Mouse (Mus musculus) embryo, embryonic 11.5 days (tissue): ENCODE measurements at regions not wholly inside any gene's neighbourhood (a gene's known extent, or its start where the extent isn't known, plus 50 kb on each side); places are given as distances from the start of the nearest gene placed in this dataset.

Experiments
- DNase-seq: peaks from one replicate; pipeline ENCODE4 v3.0.0-alpha.2; 2012; ENCODE audit warnings: low read depth, low spot score

DNA sequence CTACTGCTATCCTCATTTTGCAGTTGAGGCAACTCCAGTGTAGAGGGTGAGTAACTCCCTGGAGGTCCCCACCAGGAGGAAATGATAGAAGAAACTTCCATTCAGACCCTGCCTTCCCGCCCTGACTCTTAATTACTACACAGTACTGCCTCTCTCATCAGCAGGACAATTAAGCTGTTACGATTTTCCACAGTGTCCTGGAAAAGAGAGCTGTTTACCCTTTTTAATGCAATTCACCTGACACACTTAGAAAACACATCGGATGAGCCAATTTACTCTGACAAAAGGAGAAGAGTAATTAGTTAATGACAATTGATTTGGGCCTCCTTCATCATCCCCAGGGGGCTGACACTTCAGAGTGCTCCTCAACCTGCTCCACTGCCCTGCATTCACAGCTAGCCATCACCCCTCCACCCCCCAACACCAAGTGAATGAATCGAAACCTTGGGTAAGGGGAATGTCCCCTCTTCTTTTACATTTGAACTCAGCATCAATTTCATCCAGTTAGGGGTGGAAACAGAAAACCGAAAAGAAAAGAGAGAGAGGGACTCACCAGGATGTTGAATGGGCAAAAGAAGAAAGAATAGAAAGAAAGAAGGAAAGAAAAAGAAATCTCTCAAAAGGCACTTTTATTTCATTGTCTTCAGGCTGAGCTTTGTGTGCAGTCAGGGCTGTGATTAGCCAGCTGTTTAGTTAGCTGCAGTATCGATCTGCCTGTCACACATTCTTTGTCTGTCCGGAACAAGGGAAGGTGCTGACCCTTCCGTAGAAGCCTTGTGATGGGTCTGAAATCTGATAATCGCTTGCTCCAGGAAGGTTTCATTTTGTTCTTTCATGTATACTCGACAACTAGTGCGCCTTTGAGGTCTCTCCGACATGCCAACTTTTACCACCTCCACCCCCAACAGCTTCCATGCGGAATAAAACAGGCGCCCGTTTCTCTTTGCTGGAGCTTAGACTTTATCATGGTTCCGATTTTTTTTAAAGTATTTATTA lies 482.6 kb upstream of the Tenm4 start:
- DNase-seq, result no peak

DNA sequence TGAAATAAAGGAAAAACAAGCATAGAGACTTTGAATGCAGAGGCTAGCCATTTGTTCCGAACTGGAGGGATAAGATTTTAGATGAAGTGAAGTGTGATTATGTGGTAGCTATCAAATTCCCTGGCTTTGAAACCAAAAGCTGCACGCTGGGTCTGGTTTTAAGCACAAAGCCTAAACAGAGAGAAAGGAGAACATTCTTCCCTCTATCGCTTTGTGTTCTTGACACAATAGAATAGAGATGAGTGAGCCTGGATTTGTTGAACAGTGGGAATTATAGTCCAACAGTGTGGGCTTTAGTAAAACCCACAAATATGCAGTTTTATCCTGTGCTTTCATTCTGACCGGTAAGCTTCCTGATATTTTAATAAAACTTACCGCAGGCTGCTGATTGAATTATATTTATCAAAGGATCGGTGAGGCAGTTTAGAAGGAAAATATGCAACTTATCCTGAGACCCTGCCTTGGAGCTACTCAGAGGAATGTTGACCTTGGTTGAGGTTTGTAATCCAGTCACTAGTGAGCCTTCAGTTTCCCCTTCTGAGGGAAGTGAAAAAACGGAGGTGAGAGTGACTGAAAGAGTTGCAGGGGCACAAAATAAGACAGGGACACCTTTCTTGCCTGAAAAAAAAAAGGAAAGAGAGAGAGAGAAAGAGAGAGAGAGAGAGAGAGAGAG lies 481.7 kb upstream of the Tenm4 start:
- no peak for DNase-seq

DNA sequence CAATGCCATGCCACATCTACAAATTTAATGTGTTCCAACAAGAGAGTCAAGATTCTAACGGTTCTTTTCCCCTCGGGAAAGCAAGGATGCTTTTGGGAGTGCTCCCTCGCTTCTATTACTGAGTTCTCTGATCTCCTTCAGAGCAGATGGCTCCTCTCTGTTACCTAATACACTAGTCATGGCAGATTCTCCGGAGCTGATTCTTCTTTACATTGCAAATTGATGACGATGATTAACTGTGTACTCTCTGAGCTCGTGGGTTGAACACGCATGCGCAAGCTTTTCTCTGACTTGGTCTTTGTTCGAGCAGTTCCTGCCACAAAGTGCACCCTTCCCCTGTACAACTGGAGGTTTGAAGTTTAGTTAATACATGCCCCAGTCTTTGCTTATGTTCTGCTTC lies 471.5 kb upstream of the Tenm4 start:
- no peak for DNase-seq

DNA sequence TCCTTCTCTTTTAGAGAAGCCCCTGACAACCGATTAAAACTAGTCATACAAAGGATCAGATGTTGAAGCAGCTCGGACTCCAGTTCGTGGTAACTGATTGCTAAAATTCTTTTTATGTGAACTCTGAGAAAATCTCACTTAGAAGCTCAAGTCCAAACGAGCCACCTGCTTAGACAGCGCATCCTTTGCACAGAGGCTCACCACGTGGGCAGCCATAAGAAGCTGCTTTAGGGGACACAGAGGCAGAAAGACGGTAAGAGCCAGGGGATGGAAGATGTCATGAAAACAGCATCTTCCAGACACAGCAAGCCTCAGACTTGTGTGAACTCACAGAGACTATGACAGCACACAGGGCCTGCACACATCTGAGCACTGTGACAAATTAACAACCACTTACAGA lies 461.0 kb upstream of the Tenm4 start:
- no peak for DNase-seq

DNA sequence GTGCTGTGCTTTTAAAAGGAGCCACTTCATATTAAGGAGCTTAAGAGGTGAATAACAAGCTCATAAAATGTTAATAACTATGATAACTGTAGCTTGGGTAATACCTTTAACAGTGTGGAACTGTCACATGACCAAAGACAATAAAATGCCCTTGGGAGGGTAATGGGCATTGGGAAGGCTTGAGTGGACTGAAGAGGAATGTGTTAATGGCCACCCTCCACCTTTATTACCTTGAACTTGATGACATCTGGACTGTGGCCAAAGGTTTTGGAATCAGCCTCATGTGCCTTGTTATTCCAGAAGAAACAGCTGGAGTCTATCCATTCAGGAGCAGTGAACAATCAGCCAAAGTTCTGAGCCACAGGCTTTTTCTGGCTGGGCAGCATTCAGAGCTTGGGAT lies 451.0 kb upstream of the Tenm4 start:
- DNase-seq, result peak; percentile 29

DNA sequence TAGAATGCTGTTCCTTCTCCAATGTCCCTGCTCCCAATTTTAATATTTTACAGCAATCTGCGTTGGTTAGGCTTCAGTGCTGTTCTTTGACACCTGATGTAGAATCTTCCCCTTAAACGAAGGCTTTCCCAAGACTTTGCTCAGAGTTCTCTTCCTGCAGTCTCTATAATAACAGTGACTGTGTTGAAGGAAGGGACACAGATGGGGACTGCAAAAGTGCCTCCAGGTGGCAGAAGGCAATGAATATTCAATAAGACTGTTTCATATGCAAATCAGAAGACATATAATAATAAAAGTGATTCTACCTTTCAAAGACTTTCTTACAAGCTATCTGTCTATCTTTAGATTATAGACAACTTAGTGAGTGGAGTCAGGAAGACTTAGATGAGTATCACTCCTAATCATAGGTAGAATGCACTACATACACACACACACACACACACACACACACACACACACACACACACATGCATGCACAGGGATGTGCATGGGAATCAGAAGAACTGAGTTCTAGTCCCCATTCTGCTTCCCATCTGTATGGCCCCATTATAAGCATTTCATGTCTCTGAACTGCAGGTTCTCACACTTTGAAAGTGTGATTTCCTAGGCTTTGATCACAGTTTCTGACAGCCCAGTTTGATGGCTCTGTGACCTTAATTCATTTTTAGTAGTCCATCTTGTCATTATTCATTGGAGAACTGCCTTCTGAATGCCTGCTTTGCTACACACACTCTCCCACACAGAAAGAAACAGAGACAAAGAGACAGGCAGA lies 445.1 kb upstream of the Tenm4 start:
- no peak for DNase-seq

DNA sequence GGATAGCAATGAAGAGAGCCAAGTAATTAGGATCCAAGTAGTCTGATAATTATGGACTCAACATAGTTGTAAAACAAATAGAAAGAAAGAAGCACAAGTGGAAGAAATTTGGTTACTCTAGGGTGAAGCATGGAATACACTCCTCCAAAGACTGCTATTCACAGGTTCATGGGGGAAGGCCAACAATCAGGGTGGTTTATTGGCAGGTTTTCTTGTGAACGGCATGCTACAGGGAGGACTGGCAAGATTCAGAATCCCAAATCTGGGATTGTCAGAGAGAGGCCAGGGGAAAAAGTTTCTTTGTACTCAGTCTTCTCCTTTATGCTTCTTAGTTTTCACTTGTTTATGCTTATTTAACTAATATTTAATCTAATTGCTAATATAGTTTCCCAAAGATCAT lies 437.2 kb upstream of the Tenm4 start:
- no peak for DNase-seq

DNA sequence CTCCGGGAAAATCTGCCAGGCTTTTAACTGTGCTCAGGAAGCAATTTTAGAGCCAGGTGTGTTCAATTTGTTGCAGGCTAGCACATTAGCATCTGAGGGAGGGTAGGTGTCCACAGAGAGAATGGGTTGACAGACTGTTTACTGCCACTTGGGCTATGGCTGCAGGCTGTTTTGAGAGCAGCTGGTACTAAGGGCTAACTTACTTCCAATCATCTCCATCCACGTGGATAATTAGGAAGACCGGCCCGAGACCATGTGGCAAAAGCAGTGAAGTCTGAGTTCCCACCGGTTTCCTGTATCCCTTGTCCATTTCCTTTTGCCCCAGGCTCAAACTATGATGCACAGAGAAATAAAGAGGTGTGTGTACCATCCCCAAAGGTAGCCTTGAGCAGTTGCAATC lies 436.5 kb upstream of the Tenm4 start:
- peak; percentile 14 for DNase-seq

DNA sequence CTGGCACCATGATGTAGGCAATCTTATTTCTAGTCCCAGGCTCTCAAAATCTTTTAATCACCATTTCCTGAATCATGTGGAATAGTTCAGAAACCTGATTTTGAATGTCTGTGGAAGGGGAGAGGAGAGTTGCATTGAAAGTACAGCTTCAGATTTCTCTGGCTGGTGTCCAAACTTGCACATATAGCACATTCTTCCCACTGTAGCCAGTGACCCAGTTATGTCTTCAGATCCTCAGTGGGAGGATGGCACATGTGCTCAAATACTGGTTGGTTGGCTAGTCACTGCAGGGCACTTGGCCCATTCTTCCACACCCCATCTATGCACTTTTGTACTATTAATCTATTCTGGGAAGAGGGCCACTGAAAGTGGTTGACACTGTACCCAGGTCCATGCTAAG lies 434.3 kb upstream of the Tenm4 start:
- DNase-seq, result no peak

DNA sequence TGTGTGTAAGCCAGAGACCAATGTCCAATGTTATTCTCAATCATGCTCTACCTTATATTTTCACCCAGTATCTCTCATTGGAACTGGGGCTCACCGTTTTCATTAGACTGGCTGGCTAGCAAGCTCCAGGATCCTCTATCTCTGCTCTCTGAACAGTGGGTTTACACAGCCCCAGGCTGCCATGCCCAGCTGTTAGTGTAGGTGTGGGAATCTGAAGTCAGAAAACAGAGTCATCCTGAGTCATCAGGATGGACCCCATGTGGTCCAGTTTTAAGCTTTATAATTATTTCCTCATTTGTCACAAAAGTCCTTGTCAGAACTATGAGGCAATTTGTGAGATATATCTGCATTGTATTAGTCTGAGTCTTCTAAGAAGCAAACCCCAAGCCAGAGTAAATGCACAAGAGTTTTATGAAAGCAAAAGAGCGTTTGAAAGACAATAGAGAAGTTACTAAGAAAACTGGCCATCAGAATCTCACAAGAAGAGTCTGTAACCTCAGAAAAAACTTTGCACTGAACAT lies 432.3 kb upstream of the Tenm4 start:
- DNase-seq, result no peak

DNA sequence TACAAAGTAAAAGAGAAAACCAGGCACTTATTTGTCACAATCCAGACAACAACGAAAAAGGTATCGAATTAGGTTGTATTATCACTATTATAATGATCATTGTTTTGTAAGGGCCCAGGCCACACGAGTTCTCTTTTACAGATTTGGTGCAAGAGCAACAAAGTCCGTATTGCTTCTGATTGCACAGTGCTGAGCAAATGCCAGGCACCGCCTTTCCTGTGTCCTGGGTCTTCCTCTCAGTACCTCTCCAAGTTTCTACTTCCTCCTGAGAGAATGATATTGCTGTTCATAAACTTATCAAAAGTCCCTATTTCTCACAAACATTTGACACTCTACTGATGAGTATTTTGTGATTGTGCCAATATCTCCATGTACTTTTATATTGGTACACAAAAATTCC lies 431.3 kb upstream of the Tenm4 start:
- no peak for DNase-seq

DNA sequence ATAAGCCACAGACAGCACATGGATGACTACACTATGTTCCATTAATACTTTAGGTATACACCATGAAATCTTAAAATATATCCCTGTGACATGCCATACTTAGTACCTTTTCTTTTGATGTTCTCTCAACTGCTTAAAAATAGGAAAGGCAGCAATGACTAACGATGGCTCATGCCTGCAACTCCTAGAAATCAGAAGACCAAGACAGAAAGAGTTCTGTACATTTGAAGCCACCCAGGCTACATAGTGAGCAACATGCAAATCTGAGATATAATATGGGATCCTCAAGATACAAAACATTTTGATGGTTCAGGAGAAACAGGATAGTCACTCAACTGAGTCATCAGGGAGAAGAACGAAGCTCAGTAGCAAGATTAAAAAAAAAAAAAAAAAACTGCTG lies 412.7 kb upstream of the Tenm4 start:
- no peak for DNase-seq

DNA sequence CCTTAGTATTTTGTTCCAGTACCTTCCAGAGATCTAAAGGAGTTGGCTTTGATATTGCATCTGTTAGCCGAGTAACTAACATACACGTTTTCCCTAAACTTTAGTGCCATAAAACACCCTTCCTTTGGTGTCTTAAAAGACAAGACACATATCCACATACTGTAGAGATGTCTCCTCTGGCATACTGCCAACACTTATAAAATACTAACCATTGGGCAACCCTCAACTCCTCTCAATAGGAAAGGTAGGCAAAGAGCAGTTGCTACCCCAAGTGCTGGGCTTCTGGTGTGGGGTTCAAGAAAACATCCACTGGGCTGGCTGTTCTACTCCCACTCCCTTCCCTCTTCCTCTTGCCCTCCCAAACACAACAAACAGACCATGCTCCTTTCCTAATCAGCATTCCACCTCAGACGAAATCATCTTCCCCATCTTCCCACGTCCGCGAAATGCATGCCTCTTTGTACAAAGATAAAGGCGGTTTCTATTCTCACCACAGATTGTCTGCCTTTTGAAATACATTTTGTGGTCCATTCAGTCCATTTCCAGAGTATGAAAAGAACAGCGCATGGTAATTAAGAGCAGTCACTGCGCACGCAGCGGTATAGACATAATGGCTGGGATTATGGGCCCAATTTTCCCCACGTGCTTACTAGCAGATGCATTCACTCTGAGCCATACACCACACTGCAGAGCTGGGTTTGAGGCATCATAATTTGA lies 409.9 kb upstream of the Tenm4 start:
- no peak for DNase-seq

DNA sequence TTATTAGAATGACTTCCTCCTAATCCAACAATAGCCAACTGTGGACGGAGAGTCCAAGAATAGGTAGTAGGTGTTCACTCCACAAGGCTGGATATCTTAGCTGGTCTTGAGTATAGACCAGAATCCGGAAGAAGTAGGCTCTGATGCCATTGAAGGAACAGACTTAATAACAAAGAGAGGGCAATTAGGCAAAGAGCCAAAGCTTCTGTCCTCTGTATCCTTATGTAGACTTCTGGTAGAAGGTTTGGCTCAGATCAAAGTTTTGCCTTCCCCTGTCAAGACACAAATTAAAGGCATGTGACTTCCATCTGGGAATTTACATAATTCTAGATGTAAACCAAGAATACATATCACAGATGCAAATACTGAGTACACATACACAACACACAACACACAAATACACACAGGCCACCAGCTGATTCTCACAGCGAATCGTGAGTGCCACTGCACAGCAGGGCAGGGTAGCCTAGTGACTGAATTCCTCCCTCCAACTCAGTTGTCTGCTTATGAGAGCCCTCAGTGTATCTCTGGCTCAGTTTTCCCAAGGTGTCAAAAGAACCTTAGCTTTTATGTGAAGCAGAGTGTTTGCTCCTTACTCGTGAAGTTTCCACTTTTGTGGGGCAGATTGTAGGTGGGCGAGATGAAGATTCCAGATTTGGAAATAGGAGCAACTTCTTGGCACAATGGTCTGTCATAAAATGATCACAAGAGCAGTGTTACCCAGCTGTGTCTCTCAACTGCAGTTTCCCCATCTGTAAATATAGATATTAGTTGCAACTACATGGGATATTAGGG lies 404.5 kb upstream of the Tenm4 start:
- DNase-seq, result no peak

DNA sequence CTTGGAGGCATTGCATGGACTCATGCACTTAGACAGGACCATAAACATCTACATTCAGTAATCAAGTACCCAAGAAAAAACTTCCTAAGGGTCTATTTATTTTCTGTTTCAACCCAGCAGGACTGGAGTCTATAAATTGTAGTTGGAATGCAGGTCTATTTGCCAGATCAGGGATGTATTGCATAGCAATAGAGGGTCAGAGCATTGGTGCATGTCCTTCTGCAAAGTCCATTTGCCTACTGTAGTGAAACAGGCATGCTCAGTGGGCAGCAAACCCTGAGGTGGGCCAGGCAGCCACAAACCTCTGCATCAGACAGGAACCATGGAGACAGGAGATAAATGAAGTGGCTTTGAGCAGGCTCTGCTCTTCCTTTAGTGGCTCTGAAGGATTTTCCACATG lies 386.5 kb upstream of the Tenm4 start:
- no peak for DNase-seq

DNA sequence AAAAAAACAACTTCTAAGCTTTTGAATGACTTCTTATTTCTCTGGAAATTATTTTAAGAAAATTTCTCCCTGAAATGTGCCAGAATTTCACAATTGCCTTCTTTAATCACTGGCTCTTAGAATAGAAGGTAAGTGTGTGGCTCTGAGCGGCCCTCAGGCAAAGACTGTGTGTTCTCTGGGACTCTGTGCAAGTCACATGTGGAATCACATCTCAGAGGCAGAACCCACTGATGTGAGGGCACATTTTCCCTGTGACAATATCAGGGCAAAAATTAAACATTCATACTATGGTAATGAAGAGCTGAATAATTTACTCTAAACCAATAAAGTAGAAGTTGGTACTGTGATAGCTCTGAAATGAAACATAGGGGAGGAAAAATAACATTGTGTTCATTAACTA lies 383.5 kb upstream of the Tenm4 start:
- DNase-seq, result no peak

DNA sequence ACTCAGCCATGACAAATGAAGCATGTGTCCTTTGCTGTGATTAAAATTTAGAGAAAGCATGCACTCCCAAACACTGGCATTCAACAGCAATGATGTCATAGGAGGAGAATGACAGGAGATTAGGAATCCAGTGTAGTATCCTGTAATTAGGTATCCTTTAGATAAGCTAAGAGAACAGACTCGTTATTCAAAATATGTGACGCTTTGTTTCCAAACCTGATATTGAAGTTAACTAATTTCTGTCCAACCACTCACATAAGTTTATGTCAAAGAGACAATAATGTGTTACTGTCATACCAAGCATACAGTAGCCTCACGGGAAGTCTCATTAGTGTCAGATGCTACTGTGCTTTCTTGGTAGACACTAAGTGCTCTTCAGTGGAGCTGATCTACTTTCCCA lies 383.1 kb upstream of the Tenm4 start:
- no peak for DNase-seq

DNA sequence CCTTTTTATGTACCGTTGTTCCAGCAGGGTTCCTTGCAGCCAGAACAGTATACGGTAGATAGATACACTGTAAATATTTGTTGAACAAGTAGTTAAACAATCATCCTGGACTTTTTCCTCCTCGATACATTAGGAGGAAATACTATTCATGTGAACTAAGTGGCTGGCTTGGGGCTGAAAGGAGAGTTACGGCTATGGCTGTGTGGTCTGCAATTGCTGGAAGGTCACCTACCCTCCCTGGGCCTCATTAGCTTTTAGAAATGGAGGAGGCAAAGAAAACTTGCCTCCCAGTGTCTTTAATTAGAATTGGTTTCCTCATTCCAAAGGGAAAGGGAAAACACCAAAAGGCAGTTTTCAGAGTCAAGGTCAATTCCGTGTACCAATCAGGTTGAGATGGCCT lies 381.6 kb upstream of the Tenm4 start:
- no peak for DNase-seq

DNA sequence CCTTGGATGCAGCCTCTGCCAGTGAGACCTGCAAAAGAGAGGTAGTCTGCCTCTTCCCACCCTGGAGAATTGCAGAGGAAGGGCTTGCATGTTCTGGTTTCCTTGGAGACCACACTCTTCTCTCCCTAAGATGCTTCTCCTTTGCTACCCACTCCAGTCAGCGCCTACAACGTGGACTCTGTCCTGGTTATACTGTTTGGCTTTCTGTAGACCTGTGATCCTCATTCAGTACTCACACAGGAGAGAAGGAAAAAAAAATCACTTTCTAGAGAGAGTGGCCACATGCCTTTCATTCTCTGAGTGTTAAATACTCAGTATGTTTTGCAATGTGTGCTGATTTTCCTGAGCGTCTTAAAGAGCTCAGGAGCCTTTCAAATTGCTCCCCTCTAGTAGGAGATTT lies 372.0 kb upstream of the Tenm4 start:
- DNase-seq, result no peak

DNA sequence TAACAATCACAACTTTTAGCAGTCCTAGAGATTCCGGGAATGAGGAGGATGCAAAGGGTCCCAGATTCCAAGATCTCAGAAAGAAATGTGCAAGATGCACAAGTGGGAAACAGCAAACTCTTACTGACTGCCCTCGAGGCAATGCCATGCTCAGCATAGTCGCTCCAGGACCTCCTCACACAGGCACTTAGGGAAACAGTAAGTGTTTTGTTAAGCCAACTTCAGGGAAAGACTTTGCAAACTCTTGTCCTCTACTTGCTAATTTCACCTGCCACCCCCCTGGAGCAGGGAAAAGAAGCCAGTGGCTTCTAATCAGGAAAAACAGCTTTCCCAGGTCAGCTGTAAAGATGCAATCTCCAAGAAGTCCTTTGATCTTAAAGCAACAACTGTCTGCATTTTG lies 361.4 kb upstream of the Tenm4 start:
- DNase-seq, result no peak

DNA sequence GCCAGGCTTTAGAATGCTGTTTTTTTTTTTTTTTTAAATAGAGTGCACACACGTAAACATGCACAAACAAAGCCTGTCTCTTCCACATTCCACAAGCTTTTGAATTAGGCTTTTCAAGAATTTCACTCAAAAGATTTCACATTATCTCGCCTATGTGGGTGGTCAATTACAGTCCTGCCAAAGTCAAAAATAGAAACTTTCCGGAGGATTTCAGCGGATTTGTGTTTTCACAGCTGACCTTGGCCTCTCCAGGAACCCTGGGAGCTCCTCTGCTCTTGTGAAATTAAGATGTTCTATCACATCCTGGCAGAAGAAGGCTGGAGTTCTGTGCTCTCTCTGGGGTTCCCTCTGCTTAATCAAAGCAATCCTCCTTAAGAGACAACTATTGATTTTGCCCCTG lies 360.9 kb upstream of the Tenm4 start:
- no peak for DNase-seq
